Mouse (Mus musculus) C2C12 (cell line): ENCODE measurements around the gene Sh3kbp1. TPM values are rescaled to one million over a fixed set of nuclear protein-coding genes. Genes with fewer than 3 reads are reported as not detected.

Experiments
- H3K27me3 ChIP-seq: one replicate; pipeline ENCODE4 v1.6.1; 2011; ENCODE audit not compliant: control insufficient read depth, insufficient read depth, insufficient read length
- H3K36me3 ChIP-seq: one replicate; pipeline ENCODE4 v1.6.1; 2011; ENCODE audit not compliant: control insufficient read depth, insufficient read depth
- H3K4me3 ChIP-seq: one replicate; pipeline ENCODE4 v1.5.1; 2011; ENCODE audit warnings: mild to moderate bottlenecking, control low read depth; ENCODE audit not compliant: poor library complexity, insufficient read depth, severe bottlenecking
- H3K79me2 ChIP-seq: one replicate; pipeline ENCODE4 v1.6.1; 2011; ENCODE audit not compliant: control insufficient read depth, insufficient read depth
- H3K79me3 ChIP-seq: one replicate; pipeline ENCODE4 v1.6.1; 2011; ENCODE audit warnings: low read depth, control low read depth
- H3ac ChIP-seq: one replicate; pipeline ENCODE3; 2011; ENCODE audit warnings: low read depth; ENCODE audit not compliant: control insufficient read depth, insufficient read length
- CEBPB ChIP-seq: IDR thresholded peaks from one replicate; pipeline ENCODE4 v1.6.1; 2011; ENCODE audit warnings: low read depth, mild to moderate bottlenecking, control low read depth, moderate library complexity
- CTCF ChIP-seq: IDR thresholded peaks from one replicate; pipeline ENCODE4 v1.5.1; 2011; ENCODE audit not compliant: control insufficient read depth, insufficient read depth, insufficient read length
- FOSL1 ChIP-seq: IDR thresholded peaks from one replicate; pipeline ENCODE4 v1.8.0; 2011; ENCODE audit warnings: mild to moderate bottlenecking, low read length; ENCODE audit not compliant: poor library complexity, insufficient read depth, severe bottlenecking
- MAX ChIP-seq: IDR thresholded peaks from one replicate; pipeline ENCODE4 v1.6.1; 2011; ENCODE audit warnings: mild to moderate bottlenecking, control low read depth
- MYOD1 ChIP-seq: IDR thresholded peaks from one replicate; pipeline ENCODE4 v1.6.1; 2011; ENCODE audit warnings: low read depth; ENCODE audit not compliant: control insufficient read depth, insufficient read length
- MYOG ChIP-seq: IDR thresholded peaks from one replicate; pipeline ENCODE4 v1.6.1; 2011; ENCODE audit not compliant: control insufficient read depth, insufficient read length; ENCODE audit errors: extremely low read depth
- USF1 ChIP-seq: IDR thresholded peaks from one replicate; pipeline ENCODE4 v1.6.1; 2011; ENCODE audit warnings: low read depth, mild to moderate bottlenecking, control low read depth, moderate library complexity
- polyA plus RNA-seq: library from polyadenylated mRNA; unstranded; fragments of >200 nt; fragmentation: generic; extraction: Trizol; gene quantifications from one replicate; pipeline ENCODE4 v1.2.1, GENCODE M21; 2012; ENCODE audit warnings: missing spikeins

Sh3kbp1 gene
- polyA plus RNA-seq, 1 experiment, result 46.2 TPM

GRCm38 (mm10) chrX:159907703-159908102, 280.6 kb downstream of the Sh3kbp1 start:
- H3ac ChIP-seq, result no peak overlapping the region
- no peak for TF ChIP-seq MYOG
- TF ChIP-seq CEBPB, result no peak
- TF ChIP-seq CTCF, result no peak
- no peak for TF ChIP-seq MYOD1
- no peaks in the 10 kb centered on the region for H3K36me3 ChIP-seq
- peaks cover 8% of the 10 kb centered on the region for H3K79me3 ChIP-seq
- H3K4me3 ChIP-seq, result no peak overlapping the region
- H3K79me2 ChIP-seq, result peaks cover 7% of the 10 kb centered on the region
- no peaks in the 10 kb centered on the region for H3K27me3 ChIP-seq

DNA sequence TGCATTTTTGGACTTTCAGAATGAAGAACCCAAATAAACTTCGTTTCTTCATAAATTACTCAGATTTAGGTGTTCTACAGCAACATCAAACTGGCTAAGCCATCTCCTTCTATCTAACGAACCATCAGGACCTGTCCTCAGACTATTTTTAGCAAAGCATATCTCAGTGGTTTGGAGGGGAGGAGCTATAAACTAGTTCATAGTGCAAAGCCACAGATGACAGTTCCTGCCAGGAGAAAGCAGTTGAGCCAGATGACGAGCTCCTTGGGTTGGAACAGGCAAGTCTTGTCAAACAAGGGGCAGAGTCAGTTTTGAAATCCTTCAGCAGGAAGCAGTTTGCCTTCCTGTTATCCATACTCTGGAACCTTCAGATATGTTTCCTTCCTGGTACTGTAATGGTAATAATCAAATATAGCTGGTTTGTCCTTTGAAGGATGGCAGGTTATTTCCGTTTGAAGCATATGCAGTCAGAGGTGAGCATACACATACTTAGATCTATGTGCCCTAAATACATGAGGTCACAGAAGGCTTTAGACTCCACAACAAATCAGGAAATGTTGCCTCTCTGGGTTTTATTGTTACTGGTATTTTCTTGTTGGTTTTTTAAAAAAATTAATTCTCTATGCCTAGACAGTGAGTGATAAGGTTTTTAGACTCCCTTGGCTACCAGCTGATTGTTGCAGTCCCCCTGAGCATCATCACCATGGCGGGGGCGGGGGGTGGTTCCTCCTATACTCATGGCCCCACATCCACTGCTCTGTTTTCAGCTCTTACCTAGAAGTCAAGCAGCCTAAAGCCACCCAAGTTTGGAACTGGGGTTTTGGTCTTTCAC, 282.6 kb downstream of the Sh3kbp1 start:
- no peak overlapping the region for H3K4me3 ChIP-seq
- H3ac ChIP-seq, result no peak overlapping the region
- TF ChIP-seq FOSL1 (no peak), MYOG (no peak), MAX (no peak), CEBPB (no peak), USF1 (no peak), CTCF (no peak), MYOD1 (no peak)
- H3K36me3 ChIP-seq, result no peaks in the 10 kb centered on the region
- peaks cover 7% of the 10 kb centered on the region for H3K79me2 ChIP-seq
- no peaks in the 10 kb centered on the region for H3K27me3 ChIP-seq
- peaks cover 8% of the 10 kb centered on the region for H3K79me3 ChIP-seq

- Histone ChIP-seq H3K79me2 (peaks cover 7% of the 10 kb centered on the region), H3K36me3 (no peaks in the 10 kb centered on the region), H3K79me3 (peaks cover 8% of the 10 kb centered on the region), H3K27me3 (no peaks in the 10 kb centered on the region), H3K4me3 (no peak overlapping the region), H3ac (no peak overlapping the region)
- TF ChIP-seq MYOD1, result no peak
- TF ChIP-seq USF1, result no peak
- no peak for TF ChIP-seq FOSL1
- no peak for TF ChIP-seq MYOG
- no peak for TF ChIP-seq CEBPB
- no peak for TF ChIP-seq CTCF
- no peak for TF ChIP-seq MAX
Observed at GRCm38 (mm10) chrX:159910600-159910999, 283.5 kb downstream of the Sh3kbp1 start.

- no peaks in the 10 kb centered on the region for H3K27me3 ChIP-seq
- H3K79me3 ChIP-seq, result peaks cover 8% of the 10 kb centered on the region
- no peak for TF ChIP-seq FOSL1
- TF ChIP-seq MYOG, result no peak
- no peak for TF ChIP-seq CTCF
- TF ChIP-seq CEBPB, result no peak
- no peak for TF ChIP-seq USF1
- no peak for TF ChIP-seq MYOD1
- TF ChIP-seq MAX, result no peak
- H3ac ChIP-seq, result no peak overlapping the region
- peaks cover 7% of the 10 kb centered on the region for H3K79me2 ChIP-seq
- no peak overlapping the region for H3K4me3 ChIP-seq
- no peaks in the 10 kb centered on the region for H3K36me3 ChIP-seq
Observed at GRCm38 (mm10) chrX:159911613-159912012, 284.5 kb downstream of the Sh3kbp1 start.

GRCm38 (mm10) chrX:159912061-159912460, 285.0 kb downstream of the Sh3kbp1 start:
- Histone ChIP-seq H3K27me3 (no peaks in the 10 kb centered on the region), H3K4me3 (no peak overlapping the region), H3K79me2 (peaks cover 7% of the 10 kb centered on the region), H3ac (no peak overlapping the region), H3K36me3 (no peaks in the 10 kb centered on the region), H3K79me3 (peaks cover 8% of the 10 kb centered on the region)
- TF ChIP-seq MYOD1 (no peak), CEBPB (no peak), MAX (no peak), CTCF (no peak), USF1 (no peak)

DNA sequence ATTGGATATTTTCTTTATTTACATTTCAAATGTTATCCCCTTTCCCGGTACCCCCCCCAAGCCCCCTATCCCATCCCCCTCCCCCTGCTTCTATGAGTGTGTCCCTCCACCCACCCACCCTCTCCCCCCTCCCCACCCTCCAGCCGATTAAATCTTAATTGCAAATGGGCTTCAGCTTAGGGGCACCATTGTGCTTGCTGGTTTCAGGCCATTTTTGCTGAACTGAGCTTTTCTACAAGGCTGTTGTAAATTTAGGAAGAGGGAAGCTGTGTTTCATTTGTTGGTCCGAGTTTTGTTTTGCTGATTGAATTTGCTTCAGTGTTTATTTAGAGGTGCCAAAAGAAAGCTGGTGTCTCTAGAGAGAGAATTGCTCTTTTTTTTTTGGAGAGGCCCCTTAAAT, 286.4 kb downstream of the Sh3kbp1 start:
- TF ChIP-seq MAX (no peak), CEBPB (no peak), CTCF (no peak), MYOD1 (no peak), FOSL1 (no peak), MYOG (no peak), USF1 (no peak)
- Histone ChIP-seq H3K79me3 (peaks cover 8% of the 10 kb centered on the region), H3K27me3 (no peaks in the 10 kb centered on the region), H3K4me3 (no peak overlapping the region), H3K79me2 (peaks cover 7% of the 10 kb centered on the region), H3ac (no peak overlapping the region), H3K36me3 (no peaks in the 10 kb centered on the region)
